Mouse (Mus musculus): ENCODE measurements around the gene Tmem231.

DNA sequence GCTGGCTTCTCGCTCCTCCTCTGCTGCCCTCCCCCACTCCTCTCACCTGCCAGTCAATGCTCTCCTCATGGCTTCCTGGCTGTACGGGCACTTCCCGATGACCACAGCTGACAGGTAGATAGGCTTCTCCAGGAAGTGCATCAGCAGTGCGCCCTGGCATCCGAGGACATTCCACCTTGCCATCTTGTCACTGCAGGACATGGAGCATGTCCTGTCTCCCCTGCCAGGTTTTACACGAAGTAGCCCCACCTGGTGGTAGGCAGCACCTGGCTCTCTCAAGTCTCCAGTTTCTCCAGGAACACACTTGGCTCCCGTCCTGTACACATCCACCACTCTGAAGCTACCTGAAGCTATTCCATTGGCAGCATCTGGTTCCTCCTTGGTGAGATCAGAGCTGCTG, 48.4 kb upstream of the Tmem231 start:
- TF ChIP-seq CTCF (IDR thresholded peaks at IDR 0.05; ENCODE audit: low read depth) (no peak), EP300 (IDR thresholded peaks at IDR 0.05; ENCODE audit: low read depth) (no peak)

All from heart, postnatal 0 days (tissue).